Mouse (Mus musculus) megakaryocyte, embryonic 14.5 days (primary cell): ENCODE results near the gene Epp13.

ENCODE experiments used
- FLI1 ChIP-seq: IDR thresholded peaks from 2 replicates; pipeline ENCODE4 v1.6.1; 2012; ENCODE audit warnings: low read length, inconsistent platforms, mixed read lengths
- GATA1 ChIP-seq: IDR thresholded peaks from 3 replicates; pipeline ENCODE4 v1.6.1; 2012; ENCODE audit warnings: mixed read lengths, low read length, inconsistent platforms, borderline replicate concordance

GRCm38 (mm10) chr7:6258232-6259220 is 6.0 kb downstream of the Epp13 start:
- no peak for TF ChIP-seq GATA1
- TF ChIP-seq FLI1: no peak
